Comparison of ENCODE assay signal across 8 mouse cellular contexts in genomic region chr5:108433804-108434587, GRCm38 (mm10). TPM values are rescaled to one million over a fixed set of nuclear protein-coding genes. Genes with fewer than 3 reads are reported as not detected.
DNase-seq lines count a peak whose midpoint lies in the region; ATAC-seq and TF ChIP-seq lines count a peak whose summit lies in the region.

TSS of gene Atp5k (minus strand) at chr5:108434448.

- H3K9ac ChIP-seq in hindbrain, embryonic 14.5 days = peak within 1 kb of the TSS; percentile 71

- no peaks in the 10 kb centered on the region for H3K27me3 ChIP-seq in Patski
- no peaks in the 10 kb centered on the region for H3K27me3 ChIP-seq in hindbrain, embryonic 14.5 days (ENCODE audit: control insufficient read depth, insufficient read depth, low read length)

- H3K4me2 ChIP-seq in hindbrain, embryonic 14.5 days (replicated peaks) = peak within 1 kb of the TSS; percentile 83

- peak; percentile 98 for TF ChIP-seq CTCF in Patski (IDR thresholded peaks at IDR 0.05)

- ATAC-seq in Patski = peak; percentile 89
- ATAC-seq in hindbrain, embryonic 14.5 days (ENCODE audit: low FRiP score) = peak; percentile 91

- peak within 1 kb of the TSS; percentile 53 for H3K4me3 ChIP-seq in hindbrain, embryonic 14.5 days (replicated peaks; ENCODE audit: low read length)

- H3K9me3 ChIP-seq in hindbrain, embryonic 14.5 days (ENCODE audit: control insufficient read depth, low read length) = no peaks in the 10 kb centered on the region

- DNase-seq in Patski (ENCODE audit: low read depth, low spot score) = peak; percentile 71
- peak; percentile 96 to 97 for DNase-seq in cerebellum, postnatal 14 days
- peak; percentile 94 for DNase-seq in frontal cortex, postnatal 25 days (ENCODE audit: low spot score in 2 of 2)
- DNase-seq in hindbrain, embryonic 14.5 days (ENCODE audit: low spot score) = peak; percentile 97
- peak; percentile 88 to 91 for DNase-seq in layer of hippocampus, postnatal 36 days
- DNase-seq in lung, postnatal 36 days = peak; percentile 96
- DNase-seq in retina, postnatal 1 day = peak; percentile 95
- peak; percentile 87 to 89 for DNase-seq in urinary bladder, adult 18-20 months (ENCODE audit: low spot score in 2 of 2)

- CTCF ChIA-PET in Patski (lab: Charles Lee) = interaction anchor here (0.6 to 2.2 kb wide), 13 partner anchors 9 to 235 kb away, joined by 3 to 7 read pairs (median 3); no protein-coding TSS in a partner anchor

- in situ Hi-C loops in Patski (cut with MboI; ENCODE audit: low pct_unique_long_range_greater_than_20kb) = no loop called here

- H3K36me3 ChIP-seq in hindbrain, embryonic 14.5 days (replicated peaks; ENCODE audit: control insufficient read depth, insufficient read depth) = peaks cover 28% of the 10 kb centered on the region

- no peak within 1 kb of the TSS for H3K27ac ChIP-seq in hindbrain, embryonic 14.5 days

- WGBS in hindbrain, embryonic 14.5 days = 1% methylated on average over 42 of the region's 42 CpGs

- peaks cover 9% of the 10 kb centered on the region for H3K4me1 ChIP-seq in hindbrain, embryonic 14.5 days (replicated peaks; ENCODE audit: control insufficient read depth, insufficient read depth, low read length)

- POLR2A ChIA-PET in Patski (lab: Charles Lee) = interaction anchor here (1.1 to 1.2 kb wide), 2 partner anchors 14 to 20 kb away, joined by 3 read pairs; no protein-coding TSS in a partner anchor

RNA-seq across cellular contexts. Expression of gene Atp5k, which starts in this region (rescaled TPM):
- polyA plus RNA-seq in Patski (2021) = 817 TPM
- polyA plus RNA-seq in hindbrain, embryonic 14.5 days (2014; fragmentation: Nextera tagmentation; extraction: Ambion mirVana) = 425 and 497 TPM in 2 replicates
- total RNA-seq in layer of hippocampus, postnatal 36 days (2021) = 100 to 1,000 TPM; 264 to 281 TPM
